ENCODE assay signal across 28 mouse cellular contexts in genomic region chr11:78681058-78681457, GRCm38 (mm10). TPM values are rescaled to one million over a fixed set of nuclear protein-coding genes. Genes with fewer than 3 reads are reported as not detected.
DNase-seq lines count a peak whose midpoint lies in the region; ATAC-seq and TF ChIP-seq lines count a peak whose summit lies in the region.
"Had no signal": no experiment of that assay in that cellular context is flagged by ENCODE, and none has a peak within 500 bp of the region (broad histone marks: within the 10 kb centered on the region; RNA-seq: fewer than 3 reads in every experiment).

No protein-coding gene starts in this region.

- H3K4me2 ChIP-seq in hindbrain, embryonic 13.5 days: no peak overlapping the region
- no peak overlapping the region for H3K4me2 ChIP-seq in liver, embryonic 11.5 days
- H3K4me2 ChIP-seq: embryonic facial prominence, embryonic 13.5 days; forebrain, embryonic 12.5 days; hindbrain, embryonic 15.5 days; limb, embryonic 15.5 days; liver, embryonic 15.5 days; lung, embryonic 15.5 days; midbrain, embryonic 15.5 days; neural tube, embryonic 12.5 days had no signal

- 0 out of 2 replicates have a peak, but pooled peaks cover 8% of the 10 kb centered on the region for H3K4me1 ChIP-seq in hindbrain, embryonic 13.5 days (replicated peaks)
- no peaks in the 10 kb centered on the region for H3K4me1 ChIP-seq in liver, embryonic 11.5 days (replicated peaks; ENCODE audit: control insufficient read depth, insufficient read depth, low read length)
- H3K4me1 ChIP-seq: forebrain, embryonic 12.5 days; hindbrain, embryonic 15.5 days; liver, embryonic 15.5 days; midbrain, embryonic 15.5 days; neural tube, embryonic 12.5 days had no signal

- peak overlapping the region; percentile 70 for H3K27ac ChIP-seq in layer of hippocampus, adult 2 months
- H3K27ac ChIP-seq in hindbrain, embryonic 13.5 days: no peak overlapping the region
- H3K27ac ChIP-seq in liver, embryonic 11.5 days (ENCODE audit: low read depth, low read length): no peak overlapping the region
- H3K27ac ChIP-seq: embryonic facial prominence, embryonic 13.5 days; forebrain, embryonic 12.5 days; hindbrain, embryonic 15.5 days; limb, embryonic 15.5 days; liver, embryonic 15.5 days; lung, embryonic 15.5 days; midbrain, embryonic 15.5 days; neural tube, embryonic 12.5 days had no signal

- DNase-seq in layer of hippocampus, adult 18-20 months (ENCODE audit: low spot score in 2 of 2): peak; percentile 54 to 75
- no peak for DNase-seq in layer of hippocampus, postnatal 25 days (ENCODE audit: extremely low spot score in 1 of 2, low spot score in 1 of 2)
- DNase-seq in brain, adult 2 months (ENCODE audit: low read depth, low spot score): peak; percentile 87
- peak; percentile 46 to 48 for DNase-seq in layer of hippocampus, adult 2 months (ENCODE audit: low spot score in 2 of 2)
- peak; percentile 37 to 73 for DNase-seq in left cerebral cortex, adult 9 months (ENCODE audit: low spot score in 2 of 2)
- no peak for DNase-seq in liver, embryonic 11.5 days (ENCODE audit: low spot score)
- DNase-seq in adrenal gland, adult 2 months: no peak
- DNase-seq: adrenal gland, postnatal 14 days; cerebellum, adult 8-10 months; cerebellum, postnatal 36 days; embryo, embryonic 11 days; gastrocnemius, postnatal 36 days; heart, postnatal 4 days; kidney, adult 2 months; kidney, postnatal 10 days; lung, postnatal 4 days; spleen, adult 18-20 months had no signal

- no peak overlapping the region for H3K4me3 ChIP-seq in layer of hippocampus, adult 2 months
- H3K4me3 ChIP-seq in hindbrain, embryonic 13.5 days: no peak overlapping the region
- no peak overlapping the region for H3K4me3 ChIP-seq in liver, embryonic 11.5 days (ENCODE audit: low read depth, low read length)
- H3K4me3 ChIP-seq: embryonic facial prominence, embryonic 13.5 days; erythroblast, embryonic 14.5 days; forebrain, embryonic 12.5 days; hindbrain, embryonic 15.5 days; limb, embryonic 15.5 days; liver, embryonic 15.5 days; lung, embryonic 15.5 days; midbrain, embryonic 15.5 days; neural tube, embryonic 12.5 days had no signal

- WGBS in hindbrain, embryonic 13.5 days: 92% methylated on average over 3 of the region's 3 CpGs
- 80% methylated on average over 3 of the region's 3 CpGs for WGBS in liver, embryonic 11.5 days

- H3K27me3 ChIP-seq in hindbrain, embryonic 13.5 days: no peaks in the 10 kb centered on the region
- H3K27me3 ChIP-seq in liver, embryonic 11.5 days (replicated peaks; ENCODE audit: control insufficient read depth, insufficient read depth, low read length): no peaks in the 10 kb centered on the region
- H3K27me3 ChIP-seq: embryonic facial prominence, embryonic 13.5 days; forebrain, embryonic 12.5 days; hindbrain, embryonic 15.5 days; limb, embryonic 15.5 days; liver, embryonic 15.5 days; lung, embryonic 15.5 days; midbrain, embryonic 15.5 days; neural tube, embryonic 12.5 days had no signal

- no peak for ATAC-seq in hindbrain, embryonic 13.5 days (ENCODE audit: low FRiP score)
- no peak for ATAC-seq in liver, embryonic 11.5 days (replicated peaks; ENCODE audit: low FRiP score)
- ATAC-seq: activated CD4-positive, CD25-positive, alpha-beta regulatory T cell, adult 4 months; midbrain, embryonic 15.5 days had no signal

- H3K36me3 ChIP-seq in hindbrain, embryonic 13.5 days: peaks cover 7% of the 10 kb centered on the region; the same call in 1 of the 2 replicates
- H3K36me3 ChIP-seq in liver, embryonic 11.5 days (ENCODE audit: control insufficient read depth, insufficient read depth, low read length): no peaks in the 10 kb centered on the region; the same call in 1 of the 2 replicates
- H3K36me3 ChIP-seq: hindbrain, embryonic 15.5 days; liver, embryonic 15.5 days; midbrain, embryonic 15.5 days had no signal

- no peak for TF ChIP-seq CTCF in layer of hippocampus, adult 2 months (conservative IDR thresholded peaks at IDR 0.05)

- H3K9ac ChIP-seq in hindbrain, embryonic 13.5 days: no peak overlapping the region
- no peak overlapping the region for H3K9ac ChIP-seq in liver, embryonic 11.5 days (ENCODE audit: low read depth, low read length)
- H3K9ac ChIP-seq: embryonic facial prominence, embryonic 13.5 days; forebrain, embryonic 12.5 days; hindbrain, embryonic 15.5 days; limb, embryonic 15.5 days; liver, embryonic 15.5 days; lung, embryonic 15.5 days; midbrain, embryonic 15.5 days; neural tube, embryonic 12.5 days had no signal

- no peaks in the 10 kb centered on the region for H3K9me3 ChIP-seq in hindbrain, embryonic 13.5 days
- H3K9me3 ChIP-seq in liver, embryonic 11.5 days (ENCODE audit: control insufficient read depth, low read length): no peaks in the 10 kb centered on the region
- H3K9me3 ChIP-seq: embryonic facial prominence, embryonic 13.5 days; forebrain, embryonic 12.5 days; hindbrain, embryonic 15.5 days; limb, embryonic 15.5 days; liver, embryonic 15.5 days; lung, embryonic 15.5 days; midbrain, embryonic 15.5 days; neural tube, embryonic 12.5 days had no signal

RNA-seq across cellular contexts. Expression of gene Nlk, which starts 16.1 kb away (rescaled TPM):
- total RNA-seq in layer of hippocampus, adult 18-20 months (2021): 10 to 100 TPM; 41.8 to 42.0 TPM
- 10 to 100 TPM; 42.5 to 45.1 TPM for total RNA-seq in layer of hippocampus, postnatal 25 days (2021)
- 10 to 100 TPM; 39.3 to 43.0 TPM for total RNA-seq in layer of hippocampus, adult 2 months (2021)
- polyA plus RNA-seq in hindbrain, embryonic 13.5 days (2015; fragmentation: Nextera tagmentation; extraction: Ambion mirVana): 29.9 and 31.8 TPM in 2 replicates
- polyA plus RNA-seq in liver, embryonic 11.5 days (2014; fragmentation: Nextera tagmentation; extraction: Ambion mirVana): 13.9 and 17.2 TPM in 2 replicates
- 10 to 100 TPM; 37.8 to 75.4 TPM for total RNA-seq in adrenal gland, adult 2 months (2021)
- 29.3 and 30.1 TPM in 2 replicates for polyA plus RNA-seq in adrenal gland, adult 2 months (2012; rRNA removed)

Comparison
In these comparisons a context has a peak if more than half of its experiments do, and no peak if none do; other contexts are left out.
1. DNase-seq: peak in layer of hippocampus, adult 18-20 months (2 of 2), brain, adult 2 months (single experiment), layer of hippocampus, adult 2 months (2 of 2) and left cerebral cortex, adult 9 months (2 of 2); none in layer of hippocampus, postnatal 25 days (0 of 2), liver, embryonic 11.5 days (single experiment) and adrenal gland, adult 2 months (single experiment).